Mouse (Mus musculus): Measurements from ENCODE around the gene Blmh.
A peak's percentile ranks its signal among the peaks of the same experiment; 100 is the strongest.

DNA sequence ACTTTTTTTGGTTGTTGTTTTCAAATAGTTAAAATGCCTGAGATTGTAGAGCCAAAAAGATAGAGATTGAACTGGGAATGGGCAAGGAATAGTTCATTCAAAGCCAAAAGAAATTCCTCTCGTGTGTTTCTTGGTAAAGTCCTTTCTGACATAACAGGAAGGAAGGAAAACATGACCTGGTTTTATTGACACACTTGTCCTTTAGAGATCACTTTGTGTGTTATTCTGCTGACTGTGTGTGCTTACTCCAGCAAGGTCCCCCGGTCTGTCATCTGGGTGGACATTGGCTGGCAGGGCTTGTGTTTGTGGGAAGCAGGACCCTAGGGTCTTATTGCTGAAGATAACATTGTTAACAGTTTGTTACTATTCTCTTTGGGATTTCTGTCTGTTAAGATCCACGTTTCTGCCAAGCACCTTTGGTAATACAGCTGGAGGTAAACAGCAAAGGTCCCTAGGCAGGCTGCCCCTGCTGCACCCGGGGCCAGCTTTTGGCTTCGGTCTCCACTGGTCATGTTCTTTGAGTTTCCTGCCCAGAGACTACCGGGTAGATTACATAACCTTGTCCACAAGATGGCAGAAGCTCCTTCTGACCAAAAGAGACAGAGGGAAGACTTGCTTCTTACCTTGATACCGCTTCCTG lies 50.2 kb downstream of the Blmh start:
- TF ChIP-seq CTCF (IDR thresholded peaks at IDR 0.05; ENCODE audit: low read depth) (peak; percentile 16; the same call in 1 of the 2 replicates), EP300 (IDR thresholded peaks at IDR 0.05; ENCODE audit: low read depth) (no peak)

All from liver, embryonic 14.5 days (tissue).